Mouse (Mus musculus) naive thymus-derived CD4-positive, alpha-beta T cell, adult 2 months (primary cell): ENCODE results near the gene Mertk.

ENCODE experiments used
- DNase-seq: peaks from one replicate; pipeline ENCODE4 v3.0.0-alpha.2; 2011; ENCODE audit warnings: low read depth

Gene Mertk

DNA sequence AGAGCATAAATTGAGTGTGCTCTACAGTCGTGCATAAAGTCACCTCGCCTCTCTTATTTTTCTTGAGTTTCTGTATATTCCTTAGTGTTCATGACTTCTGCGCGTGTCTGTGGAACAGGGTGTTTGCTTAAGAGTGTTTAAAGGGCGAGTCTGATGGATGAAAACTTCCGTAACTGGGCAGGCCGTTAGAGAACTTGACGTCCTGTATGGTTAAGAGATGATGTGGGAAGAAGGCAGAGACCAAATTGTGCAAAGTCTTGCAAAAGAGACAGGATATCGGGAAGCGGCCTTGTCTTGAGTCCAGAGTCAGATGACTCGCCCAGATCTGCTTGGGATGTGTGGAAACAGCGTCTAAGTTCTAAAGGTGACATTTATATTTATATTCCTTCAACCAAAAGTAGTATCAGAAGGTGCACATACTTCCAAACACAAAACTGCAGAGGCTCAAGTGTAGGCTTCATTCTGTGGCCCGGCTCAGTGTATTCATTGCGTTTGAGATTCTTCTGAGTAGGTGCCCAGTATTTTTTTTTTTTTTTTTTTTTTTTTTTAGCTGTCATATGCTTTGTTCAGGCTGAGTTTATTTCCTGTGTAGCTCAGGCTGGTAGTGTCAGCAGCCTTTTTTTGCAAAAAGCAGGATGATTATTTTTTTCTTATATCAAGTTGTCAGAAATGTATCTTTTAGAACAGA lies 120.3 kb downstream of the Mertk start:
- DNase-seq = no peak

DNA sequence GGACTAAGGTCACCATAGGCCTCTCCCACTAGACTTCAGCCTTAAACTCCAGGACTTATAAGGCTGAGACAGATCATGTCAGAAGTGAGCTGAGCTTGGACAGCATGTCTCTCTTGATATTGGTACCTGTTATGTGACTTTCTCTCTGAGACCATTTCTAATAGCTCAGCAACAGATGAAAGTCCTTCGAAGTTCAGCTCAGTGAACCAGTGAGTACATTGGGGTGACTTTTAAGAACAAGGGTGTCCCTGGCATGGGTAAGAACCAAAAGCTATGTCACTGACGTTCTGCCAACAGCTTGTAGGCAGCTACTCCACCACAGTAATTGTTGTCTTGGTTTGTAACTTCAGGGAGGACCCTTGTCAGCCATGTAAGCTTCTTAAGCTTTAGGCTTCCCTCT lies 121.9 kb downstream of the Mertk start:
- DNase-seq = no peak

DNA sequence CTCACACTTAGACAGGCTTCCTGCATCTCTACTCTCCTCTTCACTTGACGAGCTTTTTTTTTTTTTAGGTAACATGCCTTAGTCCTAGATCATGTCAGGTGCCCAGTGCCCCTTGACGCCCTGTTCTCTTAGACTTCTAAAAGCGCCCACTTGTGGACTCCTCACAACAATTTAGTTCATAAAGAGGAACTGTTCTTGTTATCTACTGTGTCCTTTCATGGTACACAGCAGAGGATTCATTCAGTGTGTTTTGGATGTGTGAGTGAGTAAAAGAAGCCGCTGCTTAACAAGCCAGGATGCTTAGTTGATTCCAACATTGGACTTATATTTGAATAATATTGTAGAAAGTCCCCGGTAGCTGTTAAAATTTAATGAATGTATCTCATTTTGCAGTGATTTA lies 125.1 kb downstream of the Mertk start:
- DNase-seq = no peak

DNA sequence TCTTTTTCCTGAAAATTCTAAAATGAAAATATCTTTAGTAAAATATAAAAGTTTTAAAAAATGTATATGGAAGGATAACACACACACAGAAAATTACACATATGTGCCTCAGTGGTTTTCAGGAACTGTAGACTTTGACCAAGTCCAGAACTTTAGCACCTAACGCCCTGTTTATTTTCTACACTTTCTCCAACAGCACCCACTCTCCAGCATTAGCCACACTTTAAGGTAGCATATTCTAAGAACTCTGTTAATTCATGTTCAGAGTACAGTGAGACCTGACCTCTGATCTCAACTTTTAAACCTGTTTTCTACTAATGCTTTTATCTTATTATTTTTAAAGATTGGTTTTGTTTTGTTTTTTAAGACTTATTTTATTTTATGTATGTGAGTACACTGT lies 129.0 kb downstream of the Mertk start:
- no peak for DNase-seq

DNA sequence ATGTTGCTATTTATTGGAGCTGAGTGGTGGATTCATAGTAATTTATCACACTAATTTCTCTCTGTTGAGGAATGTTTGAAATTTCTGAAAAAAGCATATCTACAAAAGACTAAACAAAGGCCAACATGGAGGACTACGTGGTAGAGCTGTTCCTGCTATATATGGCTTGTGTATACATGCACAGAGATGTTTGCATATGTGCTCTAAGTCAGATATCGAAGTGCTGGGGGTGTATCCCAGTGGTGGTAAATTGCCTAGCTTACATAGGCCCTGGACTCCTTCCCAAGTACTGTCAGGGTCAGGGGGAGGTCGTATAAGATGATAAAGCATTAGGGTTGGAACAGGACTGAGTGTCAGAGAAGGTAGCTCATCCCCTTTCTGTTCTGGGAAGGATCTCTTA lies 133.9 kb downstream of the Mertk start:
- DNase-seq = no peak

DNA sequence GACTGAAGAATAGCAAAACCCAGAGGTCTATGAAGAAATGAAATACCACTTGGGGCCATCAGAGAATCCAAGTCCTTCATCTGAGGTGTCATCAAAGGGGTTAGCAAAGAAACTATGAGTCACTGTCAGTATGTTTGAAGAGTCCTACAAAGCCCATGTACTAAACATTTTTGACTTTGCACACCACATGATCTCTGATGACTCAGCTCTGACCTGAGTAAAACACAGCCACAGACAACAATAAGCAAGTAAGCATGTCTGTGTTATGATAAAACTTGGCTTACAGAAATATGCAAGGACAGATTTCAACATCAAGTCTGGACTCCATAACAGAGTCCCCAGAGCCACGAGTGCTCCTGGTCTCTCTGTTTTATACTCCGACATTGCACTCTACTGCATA lies 134.3 kb downstream of the Mertk start:
- no peak for DNase-seq

DNA sequence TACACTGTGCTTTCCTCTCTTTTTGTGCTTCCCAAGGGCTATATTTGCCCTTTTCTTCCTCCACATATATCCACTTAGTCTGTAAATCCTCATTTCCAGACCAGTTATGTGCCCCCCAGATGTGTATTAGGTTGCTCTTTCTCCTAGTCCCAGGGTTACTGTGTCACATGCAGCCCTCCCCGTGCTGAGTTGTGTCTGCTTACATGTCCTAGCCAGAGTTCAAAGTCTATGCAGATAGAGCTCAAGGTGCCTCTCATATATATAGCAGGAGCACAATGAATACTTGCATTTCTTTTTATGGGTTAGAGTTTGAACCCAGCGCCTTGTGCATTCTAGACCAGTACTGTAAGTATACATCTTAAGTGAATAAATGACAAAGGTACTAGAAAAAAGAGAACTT lies 134.7 kb downstream of the Mertk start:
- DNase-seq = no peak

DNA sequence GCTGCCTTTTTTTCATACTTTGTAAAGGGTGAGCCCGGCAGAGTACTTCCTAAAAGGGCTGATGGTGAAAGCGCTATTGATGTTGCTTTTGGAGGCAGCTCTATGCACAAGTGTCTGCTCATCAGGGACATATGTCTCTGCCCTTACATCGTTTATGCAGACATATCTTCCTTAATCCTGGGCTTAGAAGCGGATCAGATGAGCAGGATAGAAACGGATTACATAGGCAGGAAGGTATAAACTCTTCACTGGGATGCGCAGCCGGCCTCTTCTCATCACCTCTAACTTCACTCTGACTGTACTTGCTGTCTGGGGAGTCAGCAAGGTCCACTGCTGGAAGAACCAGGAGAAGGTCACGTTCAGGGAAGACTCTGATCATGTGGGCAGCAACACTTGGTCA lies 138.8 kb downstream of the Mertk start:
- DNase-seq = no peak

DNA sequence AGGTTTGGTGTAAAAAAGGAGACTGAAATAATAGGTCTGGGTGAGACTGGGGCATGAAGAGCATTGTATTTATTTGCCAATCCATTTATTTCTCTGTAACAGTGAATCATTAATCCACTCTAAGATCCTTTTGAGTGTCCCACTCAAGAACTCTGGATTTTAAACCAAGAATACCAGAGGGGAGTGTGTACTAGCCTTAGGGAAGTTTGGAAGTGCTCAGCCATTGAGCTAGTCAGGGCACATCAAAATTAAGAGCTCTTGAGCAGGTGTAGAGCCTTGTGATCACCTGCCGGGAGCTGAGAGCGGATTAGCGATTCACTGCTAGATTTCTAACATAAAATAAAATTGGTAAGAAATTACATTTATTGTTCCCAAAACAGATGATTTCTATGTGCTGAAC lies 139.9 kb downstream of the Mertk start:
- no peak for DNase-seq

DNA sequence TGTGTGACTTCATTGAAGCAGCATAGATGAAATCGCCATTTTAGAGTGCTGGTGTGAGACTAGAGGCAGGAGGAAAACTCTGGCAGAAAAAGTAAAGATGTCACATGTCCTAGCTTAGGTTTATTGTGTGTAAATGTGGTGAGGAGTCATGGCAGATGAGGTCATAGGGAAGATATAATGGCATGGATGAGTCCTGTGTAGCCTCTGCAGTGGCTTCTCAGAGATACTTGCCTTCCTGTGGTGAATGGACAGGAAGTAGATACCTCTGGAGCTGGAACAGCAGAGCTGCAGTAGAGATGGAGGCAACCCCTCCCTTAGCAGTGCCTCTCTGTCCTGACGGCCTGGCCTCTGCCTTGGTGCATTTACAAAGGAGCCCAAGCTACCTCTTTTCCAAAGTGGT lies 140.7 kb downstream of the Mertk start:
- DNase-seq = no peak

DNA sequence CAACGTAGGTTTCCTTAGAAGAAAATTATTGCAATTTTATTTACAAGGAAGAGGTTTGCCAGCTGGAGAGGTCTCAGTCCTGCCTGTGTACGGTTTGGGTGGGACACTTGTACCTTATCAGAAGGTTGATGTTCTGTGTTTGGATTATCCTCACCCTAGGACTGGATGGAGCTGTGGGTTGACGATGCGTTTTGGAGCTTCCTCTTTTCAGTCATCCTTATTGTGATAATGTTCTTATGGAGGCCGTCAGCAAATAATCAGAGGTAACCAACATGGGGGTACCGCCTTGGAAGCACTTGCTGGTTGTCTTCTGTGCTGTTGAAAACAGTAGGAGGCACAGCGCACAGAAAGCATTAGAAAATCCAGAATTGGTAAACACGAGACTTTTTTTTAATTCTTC lies 143.7 kb downstream of the Mertk start:
- DNase-seq = no peak

DNA sequence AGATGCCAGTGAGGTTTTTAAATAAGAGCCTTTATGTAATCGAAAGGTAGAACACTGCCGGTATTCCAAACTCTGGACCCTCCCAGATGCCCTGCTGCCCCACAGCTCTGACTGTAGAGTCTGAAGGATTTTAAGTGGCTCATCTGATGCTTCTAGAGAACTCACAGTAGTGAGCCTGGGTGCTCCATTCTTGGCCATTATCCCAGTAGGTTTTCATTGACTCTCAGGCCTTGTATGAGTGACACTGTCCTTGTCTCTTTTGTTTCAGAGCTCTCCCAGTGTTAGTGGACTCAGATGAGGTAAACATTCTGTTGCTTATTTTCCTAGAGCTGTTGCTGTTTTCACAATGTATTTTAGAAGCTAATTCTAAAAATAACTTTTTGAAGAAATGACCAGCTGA lies 151.3 kb downstream of the Mertk start:
- no peak for DNase-seq
